Mouse (Mus musculus) C2C12 (cell line): ENCODE measurements at regions not wholly inside any gene's neighbourhood (a gene's known extent, or its start where the extent isn't known, plus 50 kb on each side); places are given as distances from the start of the nearest gene placed in this dataset.

Experiments
- CEBPB ChIP-seq: IDR thresholded peaks from one replicate; pipeline ENCODE4 v1.6.1; 2011; ENCODE audit warnings: low read depth, mild to moderate bottlenecking, control low read depth, moderate library complexity
- CTCF ChIP-seq: IDR thresholded peaks from one replicate; pipeline ENCODE4 v1.5.1; 2011; ENCODE audit not compliant: control insufficient read depth, insufficient read depth, insufficient read length
- MYOD1 ChIP-seq: IDR thresholded peaks from one replicate; pipeline ENCODE4 v1.6.1; 2011; ENCODE audit warnings: low read depth; ENCODE audit not compliant: control insufficient read depth, insufficient read length
- MYOG ChIP-seq: IDR thresholded peaks from one replicate; pipeline ENCODE4 v1.6.1; 2011; ENCODE audit not compliant: control insufficient read depth, insufficient read length; ENCODE audit errors: extremely low read depth
- USF1 ChIP-seq: IDR thresholded peaks from one replicate; pipeline ENCODE4 v1.6.1; 2011; ENCODE audit warnings: low read depth, mild to moderate bottlenecking, control low read depth, moderate library complexity

- TF ChIP-seq USF1, result no peak
- no peak for TF ChIP-seq CTCF
- no peak for TF ChIP-seq CEBPB
- no peak for TF ChIP-seq MYOG
- no peak for TF ChIP-seq MYOD1
Observed at GRCm38 (mm10) chr5:112050906-112051305, 201.4 kb downstream of the Cryba4 start.
